Mouse (Mus musculus) duodenum, adult 2 months (tissue): ENCODE results near the gene Traf4. TPM values are rescaled to one million over a fixed set of nuclear protein-coding genes. Genes with fewer than 3 reads are reported as not detected.

Experiments
- polyA plus RNA-seq: library from polyadenylated mRNA; depleted of rRNA; stranded (reverse); fragments of >200 nt; gene quantifications from 2 replicates; pipeline ENCODE4 v1.2.3, GENCODE M21; 2012; ENCODE audit warnings: low replicate concordance; rRNA removed

The Traf4 gene
- polyA plus RNA-seq: 110 and 140 TPM in 2 replicates

DNA sequence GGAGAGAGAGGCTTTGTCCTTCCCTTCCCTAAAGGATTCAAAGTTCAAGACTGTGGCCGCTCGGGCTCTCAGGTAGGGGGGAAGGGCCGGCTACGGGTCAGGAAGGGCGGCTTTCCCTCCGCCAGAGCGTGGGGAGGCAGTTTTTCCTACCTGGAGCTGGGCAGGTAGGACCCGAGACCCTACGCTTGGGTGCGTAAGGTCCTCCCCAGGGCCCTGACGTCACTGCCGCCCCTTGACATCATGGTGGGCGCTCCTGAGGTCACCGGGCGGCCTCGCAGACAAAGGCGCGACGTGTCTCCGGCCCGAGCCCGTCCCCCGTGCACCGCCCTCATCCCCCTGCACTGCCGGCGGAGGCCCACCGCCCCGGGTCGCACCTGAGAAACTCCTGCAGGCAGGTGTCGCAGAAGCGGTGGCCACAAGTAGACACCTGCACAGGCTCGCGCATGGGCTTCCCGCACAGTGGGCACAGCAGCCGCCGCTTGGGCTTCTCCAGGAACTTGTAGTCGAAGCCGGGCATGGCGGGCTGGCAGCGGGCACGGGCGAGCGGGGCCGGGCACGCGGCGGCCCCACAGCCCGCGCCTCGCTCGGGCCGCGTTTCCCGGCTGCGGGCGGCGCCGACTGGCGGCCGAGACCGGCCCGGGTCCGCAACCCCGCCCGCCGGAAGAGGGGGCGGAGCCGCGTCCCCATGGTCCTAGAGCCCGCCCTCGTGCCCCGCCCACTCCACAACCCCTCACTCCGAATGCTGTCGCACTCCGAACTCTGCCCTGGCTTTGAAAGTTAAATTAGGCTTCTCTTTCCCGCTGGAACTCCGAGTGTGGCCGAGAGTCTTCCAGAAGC lies at the start of gene Traf4:
Gene Traf4, minus strand, starts transcription at position 666 of the 837 bp plus-strand sequence.

DNA sequence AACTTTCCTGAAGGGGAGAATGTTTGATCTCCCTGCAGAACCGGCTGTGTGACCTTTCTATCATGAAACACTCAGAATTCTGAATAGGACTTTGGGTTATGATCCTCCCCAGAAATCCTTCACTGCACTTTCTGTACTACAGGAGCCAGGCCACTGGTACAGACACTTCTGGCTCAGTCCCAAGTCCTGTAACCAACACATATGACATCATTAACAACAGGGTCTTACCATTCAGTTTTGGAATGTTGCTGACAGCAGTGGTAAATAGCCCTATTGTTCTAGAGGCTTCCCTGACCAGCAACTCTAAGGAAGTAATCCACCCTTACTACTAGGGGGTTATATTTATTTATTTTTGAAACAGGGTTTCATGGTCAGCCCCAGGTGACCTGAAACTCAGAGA lies 27.7 kb upstream of the Traf4 start, which contains the start of gene Proca1:
Gene Proca1, plus strand, starts transcription at position 280 of the 400 bp plus-strand sequence.

DNA sequence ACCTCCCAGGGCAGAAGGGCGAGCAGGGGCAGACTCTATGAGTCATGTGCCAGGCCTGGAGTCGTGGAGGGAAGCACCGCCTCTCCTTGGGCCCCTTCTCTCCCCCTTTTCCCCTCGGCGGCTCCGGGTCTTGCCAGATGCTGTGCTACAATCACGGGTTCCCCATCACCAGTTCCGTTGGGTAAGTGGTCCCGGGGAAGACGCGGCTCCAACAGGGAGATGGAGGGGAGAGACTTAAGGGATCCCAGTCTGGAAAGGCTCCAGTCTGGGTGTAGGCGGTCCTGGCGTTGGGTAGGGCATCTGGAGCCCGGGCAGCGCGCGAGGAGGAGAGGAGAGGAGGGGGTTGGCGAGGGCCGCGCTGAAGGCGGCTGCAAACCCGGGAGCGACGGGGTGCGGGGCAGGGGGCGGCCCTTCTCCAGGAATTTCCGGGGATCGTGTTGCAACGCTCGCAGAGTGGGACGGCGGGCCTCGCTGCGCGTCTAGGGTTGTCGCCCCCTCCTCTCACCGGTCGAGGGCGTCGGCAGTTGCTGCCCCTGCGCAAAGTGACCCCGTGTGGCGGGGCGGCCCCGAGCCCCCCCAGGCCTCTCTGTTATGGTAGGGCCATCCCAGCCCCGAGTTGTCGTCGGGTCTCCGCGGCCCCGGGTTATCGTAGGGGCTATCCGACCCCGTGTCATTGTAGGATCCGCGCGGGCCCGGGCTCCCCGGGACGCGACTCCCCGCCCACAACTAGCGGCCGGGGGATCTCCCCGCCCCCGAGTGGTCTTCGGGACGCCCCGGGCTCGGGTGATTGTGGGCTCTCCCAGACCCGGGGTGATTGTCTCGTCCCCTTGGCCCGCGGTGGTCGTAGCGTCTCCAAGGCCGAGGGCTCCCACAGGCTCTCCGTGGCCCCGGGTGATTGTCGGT lies 23.2 kb upstream of the Traf4 start, which contains the start of gene Rab34:
Gene Rab34, plus strand, starts transcription at position 100 of the 903 bp plus-strand sequence.

DNA sequence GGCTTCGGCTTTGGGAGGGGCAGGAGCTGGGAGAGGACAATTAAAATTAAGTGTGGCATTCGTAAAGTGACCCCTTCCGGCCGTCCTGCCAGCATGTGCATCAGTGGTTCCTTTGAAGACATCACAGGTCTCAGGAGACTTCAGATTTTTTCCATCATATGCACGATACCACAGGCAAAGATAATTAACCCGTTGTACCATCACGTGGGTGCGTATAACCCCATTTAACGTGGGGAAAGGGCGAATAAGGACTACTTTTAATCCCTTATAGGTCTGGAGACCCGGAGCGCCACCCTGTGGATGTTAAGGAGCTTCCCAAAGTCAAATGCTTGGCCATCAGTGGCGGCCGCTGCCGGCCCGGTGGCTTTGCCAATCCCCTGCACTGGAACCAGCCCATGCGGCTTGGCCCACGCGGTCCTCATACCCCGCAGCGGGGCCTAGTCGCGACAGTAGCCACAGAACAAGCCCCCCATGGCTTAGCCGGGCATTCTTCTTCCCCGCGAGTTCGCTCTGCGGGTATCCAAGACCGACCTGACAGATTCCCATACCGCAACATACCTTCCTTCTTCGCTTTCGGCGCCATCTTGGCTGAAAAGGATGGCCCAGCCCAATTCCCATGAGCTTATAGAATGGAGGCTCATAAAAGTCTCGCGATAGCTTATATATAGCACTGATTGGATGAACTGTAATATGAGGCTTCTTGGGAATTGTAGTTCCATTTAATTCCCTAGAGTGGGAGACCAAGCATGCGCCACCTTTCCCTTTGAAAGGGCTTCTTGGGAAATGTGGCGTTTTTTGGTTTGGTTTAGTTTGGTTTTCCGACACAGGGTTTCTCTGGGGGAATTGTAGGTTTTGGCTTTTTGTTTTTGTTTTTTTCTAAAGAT lies 17.8 kb upstream of the Traf4 start, which contains the start of gene Rpl23a:
Gene Rpl23a, minus strand, starts transcription at position 624 of the 884 bp plus-strand sequence.

DNA sequence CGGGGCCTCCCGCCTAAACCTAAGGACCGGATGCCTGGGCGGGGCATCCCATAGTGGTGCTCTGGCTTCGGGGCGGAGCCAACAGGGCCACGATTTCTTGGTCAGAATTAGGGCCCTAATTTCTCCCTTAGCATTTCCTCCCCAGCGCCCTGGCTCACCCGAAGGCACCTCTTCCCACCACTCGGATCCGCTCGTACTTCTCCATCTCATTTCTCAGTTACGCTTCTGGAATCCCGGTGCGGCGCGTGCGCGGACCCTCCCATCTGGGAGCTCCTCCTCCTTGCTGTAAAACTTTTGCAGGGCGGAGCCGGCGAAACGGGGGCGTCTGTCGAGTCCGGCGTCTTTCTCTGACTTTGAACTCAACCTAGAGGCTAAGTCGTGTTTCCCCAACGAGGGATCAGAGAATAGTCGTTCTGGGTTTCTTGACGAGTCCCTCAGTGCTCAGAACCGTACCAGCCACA lies 11.0 kb upstream of the Traf4 start, which contains the start of the genes Nek8 and Tlcd1:
Gene Nek8, minus strand, starts transcription at position 274 of the 461 bp plus-strand sequence.
Gene Tlcd1, plus strand, starts transcription at position 310 of the 461 bp plus-strand sequence.

Other genes with a start within 250 kb of the Traf4 start
- gene Sez6, start 234.8 kb downstream of the Traf4 start, polyA plus RNA-seq: 0.30 and 0.61 TPM in 2 replicates
- 27.3 and 36.2 TPM in 2 replicates for gene Phf12, start 182.8 kb downstream of the Traf4 start, polyA plus RNA-seq
- 3.5 and 5.1 TPM in 2 replicates for gene Dhrs13, start 133.3 kb downstream of the Traf4 start, polyA plus RNA-seq
- gene Flot2, start 127.7 kb downstream of the Traf4 start, polyA plus RNA-seq: 18.4 and 20.2 TPM in 2 replicates
- gene Eral1, start 85.2 kb downstream of the Traf4 start, polyA plus RNA-seq: 18.0 and 20.9 TPM in 2 replicates
- gene Fam222b, start 70.9 kb downstream of the Traf4 start, polyA plus RNA-seq: 16.0 and 18.4 TPM in 2 replicates
- gene Nek8, start 11.1 kb upstream of the Traf4 start, polyA plus RNA-seq: 4.4 and 8.1 TPM in 2 replicates
- 13.9 and 16.6 TPM in 2 replicates for gene Tlcd1, start 11.1 kb upstream of the Traf4 start, polyA plus RNA-seq
- 21.1 and 31.3 TPM in 2 replicates for gene Rpl23a, start 18.0 kb upstream of the Traf4 start, polyA plus RNA-seq
- 16.4 and 23.3 TPM in 2 replicates for gene Rab34, start 22.8 kb upstream of the Traf4 start, polyA plus RNA-seq
- 0.08 TPM in 1 of 2 replicates, not detected in the other for gene Proca1, start 27.8 kb upstream of the Traf4 start, polyA plus RNA-seq
- gene Sdf2, start 80.2 kb upstream of the Traf4 start, polyA plus RNA-seq: 59.0 and 80.1 TPM in 2 replicates
- gene Supt6, start 80.4 kb upstream of the Traf4 start, polyA plus RNA-seq: 26.9 and 28.7 TPM in 2 replicates
- 62.4 and 65.4 TPM in 2 replicates for gene 2610507B11Rik, start 96.2 kb upstream of the Traf4 start, polyA plus RNA-seq
- 0.12 and 0.16 TPM in 2 replicates for gene BC030499, start 125.3 kb upstream of the Traf4 start, polyA plus RNA-seq
- 7.9 and 16.4 TPM in 2 replicates for gene Spag5, start 135.9 kb upstream of the Traf4 start, polyA plus RNA-seq
- gene Aldoc, start 157.4 kb upstream of the Traf4 start, polyA plus RNA-seq: 13.5 and 30.0 TPM in 2 replicates
- gene Pigs, start 162.8 kb upstream of the Traf4 start, polyA plus RNA-seq: 90.6 and 95.6 TPM in 2 replicates
- 15.2 and 20.6 TPM in 2 replicates for gene Unc119, start 177.9 kb upstream of the Traf4 start, polyA plus RNA-seq
- gene Foxn1, start 221.0 kb upstream of the Traf4 start, polyA plus RNA-seq: not detected in 2 replicates